Mouse (Mus musculus) myocyte (in vitro differentiated cells): ENCODE results near the gene Kcnq5. TPM values are rescaled to one million over a fixed set of nuclear protein-coding genes. Genes with fewer than 3 reads are reported as not detected.
A peak's percentile ranks its signal among the peaks of the same experiment; 100 is the strongest.
"Not testable (repeated sequence)": the region's sequence is repeated elsewhere in the genome, so short reads cannot be mapped to it uniquely, and the experiment has no call there.

Experiments used
- H3K27me3 ChIP-seq: one replicate; pipeline ENCODE4 v1.6.1; 2011; ENCODE audit not compliant: control insufficient read depth, insufficient read depth, insufficient read length
- H3K36me3 ChIP-seq: one replicate; pipeline ENCODE4 v1.6.1; 2011; ENCODE audit not compliant: control insufficient read depth, insufficient read depth
- H3K4me2 ChIP-seq: one replicate; pipeline ENCODE4 v1.6.1; 2011; ENCODE audit warnings: low read depth, control low read depth
- H3K4me3 ChIP-seq: one replicate; pipeline ENCODE4 v1.5.1; 2011; ENCODE audit warnings: mild to moderate bottlenecking, control low read depth, moderate library complexity
- H3K79me2 ChIP-seq: one replicate; pipeline ENCODE4 v1.6.1; 2011; ENCODE audit not compliant: control insufficient read depth, insufficient read depth
- H3ac ChIP-seq: one replicate; pipeline ENCODE4 v1.6.1; 2011; ENCODE audit not compliant: control insufficient read depth, insufficient read length
- CEBPB ChIP-seq: IDR thresholded peaks from 2 replicates; pipeline ENCODE4 v1.6.1; 2011; ENCODE audit warnings: mild to moderate bottlenecking, moderate library complexity; ENCODE audit not compliant: poor library complexity, insufficient read depth, severe bottlenecking
- E2F4 ChIP-seq: IDR thresholded peaks from one replicate; pipeline ENCODE4 v1.6.1; 2011; ENCODE audit warnings: mild to moderate bottlenecking, control low read depth, moderate library complexity; ENCODE audit not compliant: insufficient read depth
- MAX ChIP-seq: IDR thresholded peaks from one replicate; pipeline ENCODE4 v1.6.1; 2011; ENCODE audit warnings: low read depth, mild to moderate bottlenecking, control low read depth
- MYOD1 ChIP-seq, 3 experiments: IDR thresholded peaks; one replicate each; pipeline ENCODE4 v1.6.1; 2011; ENCODE audit warnings: control low read depth in 2 of 3, low read depth in 2 of 3, mild to moderate bottlenecking in 2 of 3, moderate library complexity in 1 of 3; ENCODE audit not compliant: insufficient read length in 2 of 3, control insufficient read depth in 1 of 3
- MYOG ChIP-seq, 3 experiments: IDR thresholded peaks; one replicate each; pipeline ENCODE4 v1.6.1; 2011; ENCODE audit warnings: control low read depth in 2 of 3, low read depth in 2 of 3, mild to moderate bottlenecking in 2 of 3; ENCODE audit not compliant: insufficient read length in 2 of 3, control insufficient read depth in 1 of 3, insufficient read depth in 1 of 3
- POLR2A ChIP-seq: IDR thresholded peaks from one replicate; pipeline ENCODE4 v1.6.1; 2011; ENCODE audit warnings: low read depth, mild to moderate bottlenecking, control low read depth, moderate library complexity; ENCODE audit not compliant: insufficient read length
- POLR2AphosphoS2 ChIP-seq: IDR thresholded peaks from one replicate; pipeline ENCODE4 v1.6.1; 2011; ENCODE audit warnings: low read depth, control low read depth; ENCODE audit not compliant: insufficient read length
- REST ChIP-seq: IDR thresholded peaks from one replicate; pipeline ENCODE4 v1.6.1; 2011; ENCODE audit warnings: mild to moderate bottlenecking, control low read depth, moderate library complexity; ENCODE audit not compliant: insufficient read depth, insufficient read length
- SRF ChIP-seq: IDR thresholded peaks from one replicate; pipeline ENCODE4 v1.6.1; 2011; ENCODE audit warnings: low read depth; ENCODE audit not compliant: control insufficient read depth, insufficient read length
- TCF12 ChIP-seq: IDR thresholded peaks from one replicate; pipeline ENCODE4 v1.6.1; 2011; ENCODE audit warnings: mild to moderate bottlenecking, control low read depth; ENCODE audit not compliant: poor library complexity, insufficient read depth, severe bottlenecking
- TCF3 ChIP-seq: IDR thresholded peaks from one replicate; pipeline ENCODE4 v1.6.1; 2011; ENCODE audit warnings: low read depth, control low read depth; ENCODE audit not compliant: insufficient read length
- USF1 ChIP-seq: IDR thresholded peaks from one replicate; pipeline ENCODE4 v1.6.1; 2011; ENCODE audit warnings: low read depth, mild to moderate bottlenecking, control low read depth, moderate library complexity
- polyA plus RNA-seq: library from polyadenylated mRNA; unstranded; fragments of >200 nt; fragmentation: generic; extraction: Trizol; gene quantifications from one replicate; pipeline ENCODE4 v1.2.1, GENCODE M21; 2012; ENCODE audit warnings: missing spikeins

Kcnq5 gene
- polyA plus RNA-seq, 1 experiment = not detected

DNA sequence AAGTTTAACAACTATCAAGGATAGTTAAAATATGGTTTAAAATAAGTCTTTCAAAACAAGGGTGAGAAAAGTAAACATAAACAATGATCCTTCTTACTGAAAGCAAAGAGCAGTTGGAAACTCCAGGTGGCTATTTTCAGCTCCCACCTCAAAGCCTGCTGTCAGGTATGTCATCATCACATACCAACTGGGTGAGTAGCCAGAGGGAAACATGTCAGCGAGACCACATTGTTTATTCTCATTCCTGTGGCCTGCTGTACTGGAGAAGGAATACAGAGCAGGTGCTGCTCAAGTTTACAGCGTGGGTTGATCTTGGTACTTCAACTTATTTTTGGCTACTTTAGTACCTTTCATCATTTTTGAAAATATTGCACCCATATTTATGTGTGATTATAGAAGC is 347.8 kb downstream of the Kcnq5 start:
- no peaks in the 10 kb centered on the region for H3K79me2 ChIP-seq
- H3K36me3 ChIP-seq = no peaks in the 10 kb centered on the region
- H3K27me3 ChIP-seq = no peaks in the 10 kb centered on the region
- TF ChIP-seq MYOG (IDR thresholded peaks at IDR 0.05; ENCODE audit: control insufficient read depth in 1 of 3, insufficient read depth in 1 of 3, insufficient read length in 2 of 3, low read depth in 2 of 3) (no peak), TCF3 (no peak), REST (no peak), CEBPB (no peak), E2F4 (no peak), SRF (no peak), MAX (no peak), MYOD1 (IDR thresholded peaks at IDR 0.05; ENCODE audit: control insufficient read depth in 1 of 3, insufficient read length in 2 of 3, low read depth in 2 of 3) (peak in 1 of 3 experiments; percentile 18)
- no peak overlapping the region for H3K4me2 ChIP-seq
- H3ac ChIP-seq = no peak overlapping the region
- no peak overlapping the region for H3K4me3 ChIP-seq

DNA sequence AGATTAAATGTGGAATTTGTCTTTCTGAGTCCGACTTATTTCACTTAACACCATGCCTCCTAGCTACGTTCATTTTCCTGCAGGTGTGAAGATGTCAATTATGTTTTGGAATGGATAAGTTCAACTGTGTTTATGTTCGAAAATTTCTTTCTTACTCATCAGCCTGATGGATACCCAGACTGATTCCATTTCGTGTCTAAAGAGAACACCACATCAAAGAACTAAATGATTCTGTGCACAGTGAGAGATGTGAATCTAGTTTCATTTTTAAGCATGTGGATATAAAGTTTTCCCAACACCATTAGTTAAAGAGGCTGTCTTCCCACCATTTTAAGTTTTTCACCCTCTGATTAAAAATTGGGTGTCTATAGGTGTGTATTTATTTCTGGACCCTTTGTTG is 357.7 kb downstream of the Kcnq5 start:
- no peaks in the 10 kb centered on the region for H3K27me3 ChIP-seq
- H3K36me3 ChIP-seq = no peaks in the 10 kb centered on the region
- H3K4me2 ChIP-seq = no peak overlapping the region
- H3ac ChIP-seq = no peak overlapping the region
- TF ChIP-seq REST (no peak), MAX (no peak), SRF (no peak), MYOD1 (IDR thresholded peaks at IDR 0.05; ENCODE audit: control insufficient read depth in 1 of 3, insufficient read length in 2 of 3, low read depth in 2 of 3) (no peak), MYOG (IDR thresholded peaks at IDR 0.05; ENCODE audit: control insufficient read depth in 1 of 3, insufficient read depth in 1 of 3, insufficient read length in 2 of 3, low read depth in 2 of 3) (no peak), TCF12 (no peak), POLR2AphosphoS2 (no peak), TCF3 (no peak), E2F4 (no peak), POLR2A (no peak), USF1 (no peak), CEBPB (no peak)
- H3K79me2 ChIP-seq = no peaks in the 10 kb centered on the region
- H3K4me3 ChIP-seq = no peak overlapping the region

DNA sequence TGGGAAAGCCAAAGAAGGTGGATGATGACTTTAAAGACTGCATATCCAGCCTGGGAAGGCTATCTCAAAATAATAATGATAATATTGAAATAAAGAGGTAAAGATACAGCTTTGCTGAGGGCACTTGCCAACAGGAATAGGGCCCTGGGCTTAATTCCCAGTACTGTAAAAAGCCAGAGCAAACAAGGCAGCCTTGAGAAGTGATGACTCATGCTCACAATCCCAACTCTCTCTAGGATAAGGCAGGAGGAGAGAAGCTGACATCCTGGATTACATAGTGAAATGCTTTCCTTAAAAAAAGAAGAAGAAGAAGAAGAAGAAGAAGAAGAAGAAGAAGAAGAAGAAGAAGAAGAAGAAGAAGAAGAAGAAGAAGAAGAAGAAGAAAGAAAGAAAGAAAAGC is 359.2 kb downstream of the Kcnq5 start:
- Histone ChIP-seq H3K36me3 (no peaks in the 10 kb centered on the region), H3K27me3 (no peaks in the 10 kb centered on the region), H3K4me3 (no peak overlapping the region), H3K4me2 (no peak overlapping the region), H3ac (no peak overlapping the region), H3K79me2 (no peaks in the 10 kb centered on the region)
- TF ChIP-seq E2F4 (no peak), MYOD1 (IDR thresholded peaks at IDR 0.05; ENCODE audit: control insufficient read depth in 1 of 3, insufficient read length in 2 of 3, low read depth in 2 of 3) (no peak), SRF (no peak), CEBPB (no peak), TCF12 (no peak), POLR2AphosphoS2 (no peak), TCF3 (no peak), POLR2A (no peak)

DNA sequence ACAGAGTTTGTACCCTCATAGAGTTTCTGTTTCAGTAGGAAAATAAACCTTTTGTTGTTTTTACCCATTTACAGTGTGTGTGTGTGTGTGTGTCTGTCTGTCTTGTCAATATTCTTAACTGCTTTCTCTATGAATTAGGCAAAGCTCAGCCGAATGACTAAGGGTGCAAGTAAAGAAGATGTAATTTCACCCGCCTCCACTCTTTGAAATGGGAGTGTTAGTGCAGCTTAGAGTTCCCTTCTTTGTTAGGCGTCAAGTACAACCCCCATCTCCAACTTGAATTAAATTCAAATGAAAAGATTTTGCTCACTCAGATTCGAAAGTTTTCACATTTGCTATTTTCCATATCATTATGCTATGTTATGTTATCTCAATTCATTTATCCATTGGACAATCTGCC is 361.1 kb downstream of the Kcnq5 start:
- TF ChIP-seq POLR2A = no peak

DNA sequence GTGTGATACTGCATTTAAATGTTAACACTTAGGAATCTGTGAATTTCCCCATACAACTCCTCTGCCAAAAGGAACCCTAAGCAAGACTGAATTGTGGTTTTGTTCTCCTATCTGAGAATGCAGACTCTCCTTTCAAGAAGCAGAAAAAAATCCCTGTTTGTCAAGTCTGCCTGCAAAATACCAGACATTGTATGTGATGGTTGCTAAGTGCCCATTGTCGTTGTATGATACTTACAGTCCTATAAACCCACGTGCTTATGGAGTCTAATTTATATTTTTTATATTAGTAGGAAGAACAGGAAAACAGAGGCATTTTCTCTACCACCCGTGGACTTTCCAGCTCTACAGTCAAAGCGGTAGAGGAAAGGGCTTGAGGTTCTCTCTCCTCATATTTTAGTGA is 367.9 kb downstream of the Kcnq5 start:
- Histone ChIP-seq H3K27me3 (no peaks in the 10 kb centered on the region), H3K79me2 (no peaks in the 10 kb centered on the region), H3K4me3 (no peak overlapping the region), H3K4me2 (no peak overlapping the region), H3ac (no peak overlapping the region), H3K36me3 (no peaks in the 10 kb centered on the region)
- TF ChIP-seq MYOG (IDR thresholded peaks at IDR 0.05; ENCODE audit: control insufficient read depth in 1 of 3, insufficient read depth in 1 of 3, insufficient read length in 2 of 3, low read depth in 2 of 3) (no peak), MAX (no peak), SRF (no peak), POLR2A (no peak), REST (no peak), E2F4 (no peak), TCF3 (no peak), USF1 (no peak), TCF12 (no peak), POLR2AphosphoS2 (no peak), MYOD1 (IDR thresholded peaks at IDR 0.05; ENCODE audit: control insufficient read depth in 1 of 3, insufficient read length in 2 of 3, low read depth in 2 of 3) (no peak), CEBPB (no peak)

More for the DNA sequence above, 361.1 kb downstream of the Kcnq5 start:
- H3K79me2 ChIP-seq = no peaks in the 10 kb centered on the region
- no peak overlapping the region for H3K4me3 ChIP-seq
- no peaks in the 10 kb centered on the region for H3K36me3 ChIP-seq
- no peaks in the 10 kb centered on the region for H3K27me3 ChIP-seq
- H3ac ChIP-seq = no peak overlapping the region
- H3K4me2 ChIP-seq = no peak overlapping the region

DNA sequence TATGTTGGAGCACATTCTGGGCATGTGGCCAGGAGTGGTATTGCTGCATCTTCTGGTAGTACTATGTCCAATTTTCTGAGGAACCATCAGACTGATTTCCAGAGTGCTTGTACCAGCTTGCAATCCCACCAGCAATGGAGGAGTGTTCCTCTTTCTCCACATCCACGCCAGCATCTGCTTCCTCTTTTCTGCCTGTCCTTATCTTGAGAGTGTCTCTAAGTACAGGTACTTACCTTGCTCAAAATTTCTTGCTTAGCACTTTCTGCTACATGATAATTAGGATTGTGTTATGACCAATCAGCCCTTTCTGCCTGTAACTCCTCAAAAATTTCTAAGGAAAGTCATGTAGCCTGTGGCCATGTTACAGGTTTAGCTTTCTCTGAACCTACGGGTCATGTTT is 394.3 kb downstream of the Kcnq5 start:
- not testable (repeated sequence) for H3K36me3 ChIP-seq, H3K4me3 ChIP-seq, H3K79me2 ChIP-seq, H3K4me2 ChIP-seq, H3K27me3 ChIP-seq, H3ac ChIP-seq
